Mouse (Mus musculus) 3T3-L1 (cell line): ENCODE data around the gene 8030411F24Rik.
"Not testable (repeated sequence)": the region's sequence is repeated elsewhere in the genome, so short reads cannot be mapped to it uniquely, and the experiment has no call there.

Experiments
- DNase-seq: peaks from one replicate; pipeline ENCODE4 v3.0.0-alpha.2; 2015; ENCODE audit warnings: low read depth, low spot score

8030411F24Rik gene

DNA sequence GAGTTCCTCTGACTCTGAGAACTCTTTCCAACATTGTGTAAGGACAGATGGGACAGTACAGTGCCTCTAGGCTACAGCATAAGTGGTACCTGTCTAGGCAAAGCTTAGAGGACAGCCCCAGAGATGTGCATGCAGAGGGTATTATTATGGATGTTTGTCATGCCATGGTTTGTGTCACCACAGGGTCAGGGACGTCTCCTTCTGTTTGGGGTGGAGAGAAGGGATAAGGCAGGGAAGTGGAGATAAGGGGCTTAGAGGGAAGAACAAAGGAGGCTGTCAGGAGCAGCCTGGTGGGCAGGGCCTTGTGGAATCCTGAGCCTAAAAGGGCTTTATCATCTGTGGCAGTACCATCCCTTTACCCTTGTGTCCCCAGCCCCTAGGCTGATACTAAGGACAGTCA, at the start of gene 8030411F24Rik:
8030411F24Rik (plus strand) TSS at position 301 of the 400 bp plus-strand sequence.
- DNase-seq = no peak

DNA sequence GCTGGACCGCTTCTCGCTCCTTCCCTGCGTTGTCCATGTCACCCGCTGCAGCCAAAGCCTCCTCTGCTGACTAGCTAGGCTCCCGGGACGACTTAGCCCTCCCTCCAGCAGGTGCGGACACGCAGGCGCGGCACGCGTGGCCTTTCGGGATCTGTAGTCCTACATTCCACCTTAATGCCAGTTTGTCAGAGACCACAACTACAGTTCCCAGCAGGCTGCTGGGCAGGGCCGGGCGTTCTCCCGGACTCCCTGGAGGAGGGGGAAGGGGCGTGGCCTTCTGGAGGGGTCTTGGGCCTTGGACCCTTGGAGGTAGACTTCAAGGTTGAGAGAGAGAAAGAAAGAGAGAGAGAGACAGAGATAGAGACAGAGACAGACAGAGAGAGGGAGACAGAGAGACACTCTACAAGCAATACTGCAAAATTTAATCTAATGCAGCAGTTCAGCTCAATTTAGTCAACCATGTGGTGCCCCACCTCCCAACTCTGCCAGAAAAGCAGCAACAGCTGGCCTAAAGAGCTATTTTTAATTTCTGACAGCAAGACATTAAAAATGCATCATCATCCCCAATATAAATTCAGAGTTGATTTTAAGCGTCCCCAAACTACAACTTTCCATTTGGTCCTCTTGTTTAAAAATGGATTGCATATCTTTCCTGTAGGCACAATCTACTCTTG, 49.3 kb upstream of the 8030411F24Rik start, which contains the start of gene Napb:
Napb (minus strand) TSS at position 141 of the 674 bp plus-strand sequence.
- DNase-seq = peak; percentile 97

DNA sequence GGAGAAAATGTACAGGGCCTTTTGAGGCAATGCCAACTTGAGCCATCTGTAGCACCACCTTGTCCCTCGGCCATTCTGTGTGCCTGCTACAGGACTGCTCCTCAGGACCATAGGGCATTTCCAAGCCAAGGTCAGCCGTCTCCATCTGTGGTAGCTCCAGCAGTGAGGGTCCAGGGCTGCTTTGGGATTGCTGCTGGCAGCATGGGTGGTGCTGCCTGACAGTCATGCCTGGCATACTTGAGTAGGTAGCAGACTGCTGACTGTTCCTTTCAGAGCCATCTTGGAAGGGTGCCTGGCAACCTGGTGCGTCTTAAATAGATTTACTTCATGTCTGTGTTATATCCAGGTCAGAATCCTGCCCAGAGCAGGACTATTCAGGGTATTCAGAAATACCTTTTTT, 38.8 kb upstream of the 8030411F24Rik start:
- no peak for DNase-seq

DNA sequence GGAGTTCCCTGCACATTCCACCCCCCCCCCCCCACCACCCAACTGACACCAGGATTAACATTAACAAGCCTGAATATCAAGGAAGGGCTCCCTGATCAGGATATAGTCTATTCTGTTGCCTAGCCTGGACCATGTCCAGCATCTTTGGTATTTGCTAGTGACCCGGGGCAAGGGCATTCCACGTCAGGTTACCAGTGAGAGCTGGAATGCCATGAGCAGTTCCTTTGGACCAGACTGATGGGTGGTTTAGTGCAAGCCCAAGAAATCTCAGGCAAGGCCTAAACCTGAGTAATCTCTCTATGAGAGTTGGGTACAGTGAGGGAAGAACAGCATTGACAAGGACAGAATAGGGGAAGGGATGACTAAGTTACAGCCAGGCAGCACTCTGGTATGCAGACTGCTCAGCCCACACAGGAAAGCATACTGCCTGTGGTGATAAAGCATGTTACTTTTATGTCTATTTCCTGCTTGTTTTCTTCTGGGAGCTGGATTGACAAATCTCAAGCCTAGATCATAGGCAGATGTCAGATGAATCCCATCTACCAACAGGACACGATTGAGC, 37.9 kb upstream of the 8030411F24Rik start:
- peak; percentile 79 for DNase-seq

DNA sequence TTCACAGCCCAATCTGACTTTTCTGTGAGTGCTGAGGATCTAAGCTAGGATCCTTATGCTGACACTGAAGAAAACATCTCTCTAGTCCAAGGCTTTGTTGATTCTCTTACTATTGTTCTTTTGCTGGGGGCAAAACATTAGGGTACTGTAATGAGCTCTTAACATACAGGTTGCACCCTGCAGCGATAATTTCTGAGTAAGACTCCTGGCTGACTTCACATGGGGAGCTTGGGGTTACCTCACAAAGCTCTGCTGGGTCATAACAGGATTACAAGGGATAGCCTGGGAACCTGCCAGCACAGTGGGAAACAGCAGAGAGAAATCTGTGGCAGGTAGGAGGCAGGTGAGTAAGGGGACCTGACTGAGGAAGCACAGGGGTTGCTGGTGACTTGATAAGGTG, 31.8 kb upstream of the 8030411F24Rik start, which contains the start of gene Cstl1:
Cstl1 (plus strand) TSS at position 301 of the 400 bp plus-strand sequence.
- no peak for DNase-seq

DNA sequence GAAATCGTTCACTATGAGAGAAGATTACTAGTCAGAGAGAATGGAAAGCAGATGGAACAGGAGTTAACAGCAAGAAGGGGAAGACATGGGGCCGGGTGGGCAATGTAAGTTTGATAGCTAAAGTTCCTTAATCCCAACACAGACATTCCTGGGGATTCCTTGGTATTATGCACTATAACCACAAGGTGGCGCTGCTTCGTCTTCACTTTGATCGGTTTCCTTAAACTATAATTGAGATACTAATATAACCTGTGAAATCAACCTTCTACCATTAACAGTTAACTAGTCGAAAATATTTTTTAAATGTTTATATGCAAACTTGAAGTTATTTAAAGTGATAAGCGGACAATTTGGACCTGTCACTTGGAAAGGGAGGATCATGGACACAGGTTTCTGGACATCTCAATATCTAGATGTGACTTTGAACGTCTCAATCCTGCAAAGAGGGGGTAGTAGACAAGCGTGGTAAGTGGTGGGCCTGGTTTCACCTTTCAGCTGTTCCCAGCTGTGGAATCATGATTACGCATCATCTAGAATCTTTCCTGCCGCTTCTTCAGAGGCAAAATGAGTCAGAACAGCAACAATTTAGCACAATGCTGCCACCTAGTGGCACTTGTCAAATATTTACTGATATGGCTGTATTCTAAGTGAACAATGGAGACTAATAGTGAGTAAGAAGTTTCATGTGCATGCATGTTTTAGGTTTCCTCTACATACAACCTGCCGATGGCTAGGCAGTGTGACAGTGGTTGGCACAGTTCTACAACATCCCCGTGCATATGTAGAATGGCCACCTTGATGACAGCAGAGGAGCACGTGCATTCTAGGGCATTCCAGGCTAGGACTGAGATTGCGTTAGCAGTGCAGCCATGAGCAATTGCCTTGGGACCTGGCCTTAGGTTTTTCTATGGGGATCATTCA, 29.7 kb upstream of the 8030411F24Rik start:
- peak; percentile 98 for DNase-seq

DNA sequence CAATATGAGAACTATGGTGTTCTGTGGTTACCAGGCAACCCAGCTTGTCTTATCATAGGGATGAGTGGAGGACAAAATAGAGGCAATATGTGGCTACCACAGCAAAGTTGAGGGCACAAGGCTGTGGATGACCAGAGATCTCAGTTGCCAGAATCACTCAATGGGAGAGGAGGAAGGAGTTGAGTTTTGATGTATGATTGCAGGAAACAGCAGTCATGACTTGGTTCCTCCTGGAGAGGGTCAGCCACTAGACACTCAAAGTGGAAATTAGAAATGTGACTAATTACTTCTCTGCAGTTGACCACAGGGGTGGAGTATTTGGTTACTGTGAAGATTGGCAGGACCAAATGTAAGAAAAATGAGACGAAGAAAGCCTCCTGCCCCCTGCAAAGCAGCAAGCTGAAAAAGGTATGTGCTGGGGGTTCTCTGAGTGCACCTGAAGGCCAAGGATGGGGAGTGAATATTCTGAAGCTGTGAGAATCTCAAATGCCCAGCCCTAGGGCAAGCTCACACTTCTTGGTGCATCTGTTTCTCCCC, 27.4 kb upstream of the 8030411F24Rik start:
- DNase-seq = peak; percentile 14

DNA sequence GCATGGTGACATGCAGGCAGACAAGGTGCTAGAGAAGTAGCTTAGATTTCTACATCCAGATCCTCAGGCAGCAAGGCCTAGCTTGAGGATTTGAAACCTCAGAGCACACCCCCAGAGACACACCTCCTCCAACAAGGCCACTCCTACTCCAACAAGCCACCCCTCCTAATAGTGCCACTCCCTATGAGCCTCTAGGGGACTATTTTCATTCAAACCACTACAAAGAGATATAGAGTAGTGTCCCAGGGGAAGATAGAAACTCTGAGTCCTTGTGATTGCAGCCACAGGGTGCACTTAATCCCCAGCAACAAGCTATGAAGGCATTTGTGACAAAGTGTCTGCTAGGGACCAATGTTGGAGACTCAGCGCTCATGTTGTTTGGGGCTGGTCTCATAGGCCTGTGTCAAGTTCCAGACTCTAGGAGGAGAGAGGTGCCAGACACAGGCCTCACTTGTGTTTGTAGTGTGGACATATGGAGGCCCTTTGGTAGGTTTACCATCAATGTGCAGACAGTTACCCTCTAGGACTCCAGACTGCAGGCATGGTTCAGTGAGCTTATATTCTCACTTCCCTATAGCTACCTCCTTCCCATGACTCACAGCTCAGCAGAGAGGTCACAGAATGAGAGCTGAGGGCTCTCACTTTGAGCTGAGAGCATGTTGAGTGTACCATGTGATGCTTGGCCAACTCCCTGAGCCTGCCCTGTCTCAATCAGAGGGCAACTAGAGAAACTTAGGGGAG, 18.0 kb upstream of the 8030411F24Rik start:
- peak; percentile 20 for DNase-seq

DNA sequence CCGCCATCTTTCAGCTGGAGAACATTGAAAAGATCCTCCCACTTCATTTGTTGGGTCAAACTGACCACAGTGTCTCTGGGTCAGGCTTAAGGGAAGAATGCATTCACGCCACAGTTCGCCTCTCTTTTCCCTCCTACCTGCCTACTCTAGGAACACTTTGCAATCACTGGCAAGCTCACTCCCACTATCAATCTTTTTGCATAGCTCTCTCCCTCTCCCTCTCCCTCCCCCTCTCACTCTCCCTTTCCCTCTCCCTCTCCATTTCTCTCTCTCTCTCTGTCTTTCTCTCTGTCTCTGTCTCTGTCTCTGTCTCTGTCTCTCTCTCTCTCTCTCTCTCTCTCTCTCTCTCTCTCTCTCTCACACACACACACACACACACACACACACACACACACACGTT, 10.4 kb upstream of the 8030411F24Rik start, which contains the start of gene Cst11:
Cst11 (minus strand) TSS at position 101 of the 400 bp plus-strand sequence.
- not testable (repeated sequence) for DNase-seq

DNA sequence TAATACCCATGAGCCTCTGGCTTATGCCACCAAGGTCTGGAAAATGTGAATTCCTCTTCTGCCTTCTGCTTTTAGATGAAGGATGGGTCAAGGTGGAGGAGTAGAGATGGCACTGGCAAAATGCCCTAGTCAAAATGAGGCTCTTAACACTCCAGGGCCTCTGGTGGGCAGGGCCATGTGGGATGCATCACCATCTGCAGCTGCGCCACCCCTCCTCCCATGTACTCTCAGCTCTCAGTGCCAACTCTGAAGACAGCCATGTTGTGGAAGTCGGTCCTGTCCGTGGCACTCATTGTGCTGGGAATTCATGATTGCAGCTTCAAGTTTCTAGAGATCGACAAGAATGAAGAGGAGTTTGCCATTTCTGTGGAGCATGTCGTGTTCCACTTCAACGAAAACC, 7.3 kb downstream of the 8030411F24Rik start, which contains the start of gene Cst12:
Cst12 (plus strand) TSS at position 220 of the 400 bp plus-strand sequence.
- DNase-seq = no peak

DNA sequence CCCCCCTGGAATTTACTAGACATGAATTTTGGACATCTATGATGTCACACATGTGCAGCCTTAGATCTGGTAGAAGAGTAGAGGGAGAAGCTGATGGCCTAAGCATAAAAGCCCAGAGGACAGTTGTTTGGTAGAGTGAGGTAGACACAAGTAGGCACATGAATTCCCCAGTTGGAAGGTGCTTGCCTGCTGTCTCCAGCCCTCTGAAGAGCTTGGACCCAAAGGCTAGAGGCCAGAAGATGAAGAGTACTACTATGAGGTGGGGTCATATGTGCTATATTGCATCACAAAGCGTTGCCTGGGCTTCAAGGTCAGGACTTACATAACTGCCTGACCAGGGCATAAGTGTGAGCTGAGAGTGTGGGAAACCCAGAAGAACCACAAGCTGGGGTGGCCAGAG, 16.7 kb downstream of the 8030411F24Rik start, which contains the start of gene Cst8:
Cst8 (plus strand) TSS at position 301 of the 400 bp plus-strand sequence.
- DNase-seq = no peak

DNA sequence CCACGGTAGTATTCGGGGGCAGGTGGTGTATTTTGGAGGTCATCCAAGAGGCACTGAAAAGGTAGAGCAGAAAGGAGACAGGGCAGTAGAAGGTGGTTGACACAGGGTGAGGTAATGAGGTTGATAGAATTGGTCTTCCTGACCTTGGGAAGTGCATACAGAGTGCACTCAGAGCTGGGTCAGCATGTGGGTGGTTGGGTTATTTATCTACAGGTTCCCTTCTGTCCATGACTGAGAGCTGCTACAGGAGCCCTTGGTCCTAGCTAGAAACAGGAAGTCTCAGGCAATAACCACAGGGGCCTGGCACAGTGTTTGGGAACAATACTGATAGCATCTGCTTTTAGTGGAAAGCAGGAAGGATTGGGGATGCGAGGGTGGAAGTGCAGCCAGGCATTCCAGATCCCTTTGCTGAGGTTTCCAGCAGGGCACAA, 19.7 kb downstream of the 8030411F24Rik start:
- DNase-seq = peak; percentile 53

DNA sequence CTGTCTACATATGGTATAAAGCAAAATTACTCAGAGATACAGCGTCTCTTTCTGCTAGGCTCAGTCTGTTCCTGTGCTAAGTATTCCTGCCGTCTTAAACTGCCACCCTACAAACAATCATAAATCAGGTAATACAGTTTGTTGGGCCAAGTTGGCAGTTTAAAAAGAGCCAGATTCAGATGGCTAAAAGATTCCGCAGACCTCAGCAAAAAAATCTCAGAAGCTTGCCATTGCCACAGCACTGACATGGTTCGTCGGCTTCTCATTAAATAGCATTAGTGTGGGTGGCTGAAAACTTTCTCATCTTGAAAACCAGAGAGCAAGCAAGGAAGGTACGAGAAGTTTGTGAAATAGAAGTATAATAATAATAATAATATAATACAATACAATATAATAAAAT, 24.9 kb downstream of the 8030411F24Rik start:
- no peak for DNase-seq

DNA sequence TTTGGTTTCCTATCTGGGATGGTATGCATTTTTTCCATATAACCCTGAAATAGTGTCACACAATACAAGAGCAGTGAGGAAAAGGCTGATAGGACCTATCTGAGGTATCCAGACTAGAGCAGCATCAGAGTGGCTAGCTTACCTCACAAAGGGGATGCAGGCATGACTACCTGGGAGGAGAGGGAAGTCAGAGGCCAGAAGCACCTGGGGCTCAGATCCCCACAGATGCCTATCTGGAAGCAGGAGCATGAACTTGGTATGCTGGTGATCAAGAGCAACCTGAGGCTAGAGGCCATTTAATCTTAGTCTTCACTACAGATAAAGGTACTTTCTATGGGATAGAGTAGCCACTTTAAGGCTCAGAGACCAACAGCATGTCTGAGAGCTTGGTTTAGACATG, 38.1 kb downstream of the 8030411F24Rik start, which contains the start of gene Cst13:
Cst13 (plus strand) TSS at position 173 of the 400 bp plus-strand sequence.
- DNase-seq = no peak

DNA sequence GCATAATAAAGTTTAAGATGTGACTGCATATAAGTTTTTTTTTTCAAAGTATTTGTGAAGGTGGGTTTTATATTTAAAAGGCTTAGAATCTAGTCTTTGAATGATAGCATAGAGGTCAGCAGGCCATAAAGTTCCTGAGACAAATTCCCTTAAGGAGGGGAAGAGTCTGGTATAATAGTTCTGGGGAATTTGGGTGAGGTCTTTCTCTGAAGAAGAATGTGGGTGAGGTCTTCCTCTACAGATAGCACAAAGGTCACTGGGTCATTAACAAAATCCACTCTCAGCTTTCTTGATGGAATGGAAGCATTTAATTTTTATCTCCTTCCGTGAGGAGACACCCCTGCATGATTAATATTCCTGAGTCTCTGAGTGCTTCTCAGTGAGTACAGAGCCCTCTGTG, 44.2 kb downstream of the 8030411F24Rik start:
- DNase-seq = no peak

DNA sequence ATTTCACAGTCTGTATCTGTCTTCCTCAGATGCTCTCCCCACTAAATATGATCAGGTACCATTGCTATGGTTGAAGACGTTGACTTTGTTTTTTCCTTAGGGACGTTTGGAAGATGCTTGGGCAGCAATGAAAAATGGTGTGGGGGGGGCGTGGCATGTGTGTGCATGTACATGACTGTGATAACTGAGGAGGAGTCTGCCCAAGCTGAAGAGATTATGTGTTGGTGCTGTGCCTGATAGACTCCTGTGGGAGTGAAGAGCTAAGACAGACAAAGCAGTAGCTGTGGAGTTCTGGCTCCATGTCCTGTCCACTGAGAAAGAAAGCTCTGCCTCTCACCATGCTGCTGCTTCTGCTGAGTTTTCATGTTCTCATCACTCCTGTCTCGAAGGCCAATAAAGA, 53.1 kb downstream of the 8030411F24Rik start, which contains the start of gene Cst9:
Cst9 (plus strand) TSS at position 236 of the 400 bp plus-strand sequence.
- no peak for DNase-seq
